Mouse (Mus musculus) midbrain, embryonic 11.5 days (tissue): ENCODE measurements around the gene Sult2a5. TPM values are rescaled to one million over a fixed set of nuclear protein-coding genes. Genes with fewer than 3 reads are reported as not detected.

Experiments used
- ATAC-seq: fragments of 200-750 bp; cut with Nextera tagmentation; 2 replicates; pipeline ENCODE4 v1.8.0; 2017; ENCODE audit warnings: moderate TSS enrichment, moderate library complexity; ENCODE audit not compliant: low FRiP score
- DNase-seq: peaks from one replicate; pipeline ENCODE4 v3.0.0; 2015; ENCODE audit warnings: low spot score; ENCODE audit errors: missing footprints
- H3K27ac ChIP-seq: fragments of 300-500 bp; sonication (generic); 2 replicates; pipeline ENCODE4 v1.5.1; 2014; ENCODE audit warnings: low read depth, low read length
- H3K27me3 ChIP-seq: fragments of 300-500 bp; sonication (generic); 2 replicates; pipeline ENCODE4 v1.6.1; 2014; ENCODE audit warnings: mild to moderate bottlenecking, low read length, moderate library complexity, mixed read lengths; ENCODE audit not compliant: control insufficient read depth, insufficient read depth
- H3K36me3 ChIP-seq: fragments of 300-500 bp; sonication (generic); 2 replicates; pipeline ENCODE4 v1.6.1; 2014; ENCODE audit warnings: mild to moderate bottlenecking, low read length, moderate library complexity, mixed read lengths; ENCODE audit not compliant: control insufficient read depth, insufficient read depth
- H3K4me1 ChIP-seq: fragments of 300-500 bp; sonication (generic); 2 replicates; pipeline ENCODE4 v1.6.1; 2014; ENCODE audit warnings: low read length; ENCODE audit not compliant: control insufficient read depth, insufficient read depth
- H3K4me2 ChIP-seq: fragments of 300-500 bp; sonication (generic); 2 replicates; pipeline ENCODE4 v1.6.1; 2014; ENCODE audit warnings: mild to moderate bottlenecking, moderate library complexity
- H3K4me3 ChIP-seq: fragments of 300-500 bp; sonication (generic); 2 replicates; pipeline ENCODE4 v1.5.1; 2014; ENCODE audit warnings: low read depth, low read length
- H3K9ac ChIP-seq: fragments of 300-500 bp; sonication (generic); 2 replicates; pipeline ENCODE4 v1.6.1; 2014; ENCODE audit warnings: low read length
- H3K9me3 ChIP-seq: fragments of 300-500 bp; sonication (generic); 2 replicates; pipeline ENCODE4 v1.6.1; 2016; ENCODE audit warnings: low read length; ENCODE audit not compliant: control insufficient read depth
- polyA plus RNA-seq: library from polyadenylated mRNA; unstranded; fragments of >200 nt; fragmentation: Nextera tagmentation; extraction: Ambion mirVana; gene quantifications from 2 replicates; pipeline ENCODE4 v1.2.1, GENCODE M21; 2014

Gene Sult2a5
- not detected in 2 replicates for polyA plus RNA-seq

GRCm38 (mm10) chr7:13623667-13624066, at the start of gene Sult2a5:
TSS of gene Sult2a5 (plus strand) at chr7:13623967.
- no peak within 1 kb of the TSS for H3K27ac ChIP-seq
- H3K9ac ChIP-seq = no peak within 1 kb of the TSS
- no peak within 1 kb of the TSS for H3K4me3 ChIP-seq

More at GRCm38 (mm10) chr7:13623667-13624066, at the start of gene Sult2a5:
- no peak for ATAC-seq
- Histone ChIP-seq H3K27me3 (no peaks in the 10 kb centered on the region), H3K36me3 (no peaks in the 10 kb centered on the region), H3K9me3 (peaks cover 4% of the 10 kb centered on the region; the same call in 1 of the 2 replicates), H3K4me1 (no peaks in the 10 kb centered on the region), H3K4me2 (no peak within 1 kb of the TSS)
- no peak for DNase-seq

Other genes starting within 250 kb of the Sult2a5 start
- gene Cabp5, start 225.8 kb upstream of the Sult2a5 start, polyA plus RNA-seq = not detected in 2 replicates
- gene Bsph1, start 173.1 kb upstream of the Sult2a5 start, polyA plus RNA-seq = not detected in 2 replicates
- gene Bsph2, start 52.9 kb upstream of the Sult2a5 start, polyA plus RNA-seq = not detected in 2 replicates
- not detected in 2 replicates for gene Sult2a2, start 109.5 kb downstream of the Sult2a5 start, polyA plus RNA-seq
- not detected in 2 replicates for gene Sult2a1, start 213.4 kb downstream of the Sult2a5 start, polyA plus RNA-seq